Mouse (Mus musculus) E14TG2a.4 (cell line): Measurements from ENCODE around the gene Zfp248.
A peak's percentile ranks its signal among the peaks of the same experiment; 100 is the strongest.

Experiments used
- H3K27me3 ChIP-seq: 2 replicates; pipeline ENCODE4 v1.6.1; 2014; ENCODE audit warnings: low read length, control low read depth; ENCODE audit not compliant: insufficient read depth
- H3K36me3 ChIP-seq: 2 replicates; pipeline ENCODE4 v1.6.1; 2014; ENCODE audit warnings: low read length, control low read depth; ENCODE audit not compliant: insufficient read depth
- H3K4me1 ChIP-seq: replicated peaks from 2 replicates; pipeline ENCODE4 v1.6.1; 2014; ENCODE audit warnings: low read depth, low read length, control low read depth
- H3K4me3 ChIP-seq: replicated peaks from 2 replicates; pipeline ENCODE4 v1.5.1; 2014; ENCODE audit warnings: mild to moderate bottlenecking, low read length
- H3K9me3 ChIP-seq: 2 replicates; pipeline ENCODE4 v1.6.1; 2014; ENCODE audit warnings: low read length, control low read depth
- CTCF ChIP-seq: conservative IDR thresholded peaks from 2 replicates; pipeline ENCODE4 v1.5.1; 2014; ENCODE audit warnings: low read length
- NANOG ChIP-seq: IDR thresholded peaks from 2 replicates; pipeline ENCODE4 v1.6.1; 2014; ENCODE audit warnings: borderline replicate concordance, low read length, mixed read lengths
- POU5F1 ChIP-seq: IDR thresholded peaks from 2 replicates; pipeline ENCODE4 v1.6.1; 2014; ENCODE audit warnings: low read length, borderline replicate concordance

Gene Zfp248

GRCm38 (mm10) chr6:118380630-118381029 lies 74.7 kb downstream of the Zfp248 start:
- Histone ChIP-seq H3K27me3 (peaks cover 20% of the 10 kb centered on the region), H3K4me3 (no peak overlapping the region), H3K36me3 (peaks cover 37% of the 10 kb centered on the region), H3K9me3 (no peaks in the 10 kb centered on the region), H3K4me1 (peaks cover 19% of the 10 kb centered on the region)
- no peak for TF ChIP-seq CTCF
- no peak for TF ChIP-seq NANOG
- TF ChIP-seq POU5F1 = no peak

GRCm38 (mm10) chr6:118379451-118380167 lies 75.7 kb downstream of the Zfp248 start:
- Histone ChIP-seq H3K4me3 (no peak overlapping the region), H3K4me1 (peaks cover 19% of the 10 kb centered on the region), H3K9me3 (no peaks in the 10 kb centered on the region), H3K27me3 (peaks cover 29% of the 10 kb centered on the region), H3K36me3 (peaks cover 28% of the 10 kb centered on the region)
- TF ChIP-seq CTCF (peak; percentile 80), POU5F1 (no peak), NANOG (no peak)

GRCm38 (mm10) chr6:118377611-118378010 lies 77.7 kb downstream of the Zfp248 start:
- Histone ChIP-seq H3K9me3 (no peaks in the 10 kb centered on the region), H3K4me1 (peaks cover 19% of the 10 kb centered on the region), H3K27me3 (peaks cover 46% of the 10 kb centered on the region), H3K4me3 (no peak overlapping the region), H3K36me3 (peaks cover 8% of the 10 kb centered on the region)
- TF ChIP-seq CTCF = no peak
- TF ChIP-seq NANOG = no peak
- TF ChIP-seq POU5F1 = no peak
